Mouse (Mus musculus): ENCODE data around the gene Adamtsl1. TPM values are rescaled to one million over a fixed set of nuclear protein-coding genes. Genes with fewer than 3 reads are reported as not detected.

Adamtsl1 gene
- total and polyA plus RNA-seq, 2 experiments from 2014 or later, result 4.2 to 12.6 TPM

DNA sequence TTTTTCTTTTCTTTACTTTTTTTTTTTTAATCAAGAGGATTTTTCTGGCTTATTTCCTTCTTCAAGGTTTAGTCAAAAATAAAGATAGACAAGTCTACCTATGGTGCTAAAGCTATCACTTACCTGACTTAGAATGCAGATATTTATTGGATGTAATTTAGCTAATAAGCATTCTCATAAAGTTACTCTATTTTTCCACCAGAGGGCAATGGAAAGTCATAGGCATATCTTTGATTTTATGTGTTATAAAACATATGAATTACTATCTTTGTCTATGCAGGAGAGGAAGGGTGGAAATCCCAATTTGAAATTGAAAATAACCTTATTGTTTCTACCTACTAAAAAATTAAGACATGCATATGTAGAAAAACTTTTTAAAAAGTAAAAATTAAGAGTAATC, 418.2 kb downstream of the Adamtsl1 start:
- H3K27me3 ChIP-seq (ENCODE audit: insufficient read depth, low read length), result no peaks in the 10 kb centered on the region
- H3K36me3 ChIP-seq (ENCODE audit: insufficient read depth), result no peaks in the 10 kb centered on the region
- TF ChIP-seq CTCF (IDR thresholded peaks at IDR 0.05; ENCODE audit: low read depth), result peak; percentile 30
- DNase-seq (no peak), ATAC-seq (no peak)
- H3K27ac ChIP-seq (ENCODE audit: low read depth, low read length), result no peak overlapping the region
- no peak overlapping the region for H3K4me3 ChIP-seq (ENCODE audit: low read depth, low read length)
- H3K4me2 ChIP-seq (ENCODE audit: low read depth), result no peak overlapping the region
- no peak overlapping the region for H3K9ac ChIP-seq
- H3K9me3 ChIP-seq (ENCODE audit: low read length), result no peaks in the 10 kb centered on the region
- no peaks in the 10 kb centered on the region for H3K4me1 ChIP-seq (ENCODE audit: insufficient read depth)

- ATAC-seq (no peak), DNase-seq (no peak)
- no peak for TF ChIP-seq CTCF (IDR thresholded peaks at IDR 0.05; ENCODE audit: low read depth)
- Histone ChIP-seq H3K36me3 (ENCODE audit: insufficient read depth) (no peaks in the 10 kb centered on the region), H3K4me2 (ENCODE audit: low read depth) (no peak overlapping the region), H3K9ac (no peak overlapping the region), H3K27me3 (ENCODE audit: insufficient read depth, low read length) (no peaks in the 10 kb centered on the region), H3K27ac (ENCODE audit: low read depth, low read length) (no peak overlapping the region), H3K4me1 (ENCODE audit: insufficient read depth) (no peaks in the 10 kb centered on the region), H3K4me3 (ENCODE audit: low read depth, low read length) (no peak overlapping the region), H3K9me3 (ENCODE audit: low read length) (no peaks in the 10 kb centered on the region)
- WGBS, result 91% methylated on average over 5 of the region's 5 CpGs
Observed at GRCm38 (mm10) chr4:85939460-85939859, 425.5 kb downstream of the Adamtsl1 start.

- no peak for ATAC-seq
- no peak overlapping the region for H3K27ac ChIP-seq (ENCODE audit: low read depth, low read length)
Observed at GRCm38 (mm10) chr4:85941857-85942256, 427.9 kb downstream of the Adamtsl1 start.

DNA sequence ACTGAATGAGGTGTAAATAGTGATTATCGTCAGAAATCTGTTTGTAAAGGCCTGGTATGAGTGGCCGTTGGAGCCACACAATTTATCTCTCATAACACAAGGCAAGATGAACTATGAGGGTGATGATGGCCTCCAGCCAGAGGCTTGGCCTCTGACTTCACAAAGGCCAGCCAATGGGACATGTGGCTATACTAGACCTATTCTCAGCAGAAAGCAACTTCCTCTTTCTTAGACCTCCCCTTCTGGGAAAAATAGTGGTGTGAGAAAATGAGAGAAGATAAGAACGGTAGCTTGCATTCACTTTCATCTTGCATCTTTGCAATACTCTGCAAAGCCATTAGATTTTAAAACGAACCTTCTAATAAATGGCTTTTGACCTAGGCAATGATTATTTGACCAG, 439.6 kb downstream of the Adamtsl1 start:
- Histone ChIP-seq H3K4me2 (ENCODE audit: low read depth) (no peak overlapping the region), H3K27me3 (ENCODE audit: insufficient read depth, low read length) (no peaks in the 10 kb centered on the region), H3K4me3 (ENCODE audit: low read depth, low read length) (no peak overlapping the region), H3K27ac (ENCODE audit: low read depth, low read length) (no peak overlapping the region), H3K9ac (no peak overlapping the region), H3K4me1 (ENCODE audit: insufficient read depth) (no peaks in the 10 kb centered on the region), H3K9me3 (ENCODE audit: low read length) (no peaks in the 10 kb centered on the region), H3K36me3 (ENCODE audit: insufficient read depth) (no peaks in the 10 kb centered on the region)
- 86% methylated on average over 4 of the region's 4 CpGs for WGBS
- DNase-seq (no peak), ATAC-seq (no peak)
- TF ChIP-seq CTCF (IDR thresholded peaks at IDR 0.05; ENCODE audit: low read depth), result no peak

More at GRCm38 (mm10) chr4:85941857-85942256, 427.9 kb downstream of the Adamtsl1 start:
- no peak for DNase-seq
- no peak for TF ChIP-seq CTCF (IDR thresholded peaks at IDR 0.05; ENCODE audit: low read depth)
- WGBS, result 72% methylated on average over 2 of the region's 2 CpGs
- H3K4me2 ChIP-seq (ENCODE audit: low read depth), result no peak overlapping the region
- H3K27me3 ChIP-seq (ENCODE audit: insufficient read depth, low read length), result no peaks in the 10 kb centered on the region
- no peak overlapping the region for H3K4me3 ChIP-seq (ENCODE audit: low read depth, low read length)
- H3K36me3 ChIP-seq (ENCODE audit: insufficient read depth), result no peaks in the 10 kb centered on the region
- H3K9me3 ChIP-seq (ENCODE audit: low read length), result no peaks in the 10 kb centered on the region
- H3K4me1 ChIP-seq (ENCODE audit: insufficient read depth), result no peaks in the 10 kb centered on the region
- H3K9ac ChIP-seq, result no peak overlapping the region

DNA sequence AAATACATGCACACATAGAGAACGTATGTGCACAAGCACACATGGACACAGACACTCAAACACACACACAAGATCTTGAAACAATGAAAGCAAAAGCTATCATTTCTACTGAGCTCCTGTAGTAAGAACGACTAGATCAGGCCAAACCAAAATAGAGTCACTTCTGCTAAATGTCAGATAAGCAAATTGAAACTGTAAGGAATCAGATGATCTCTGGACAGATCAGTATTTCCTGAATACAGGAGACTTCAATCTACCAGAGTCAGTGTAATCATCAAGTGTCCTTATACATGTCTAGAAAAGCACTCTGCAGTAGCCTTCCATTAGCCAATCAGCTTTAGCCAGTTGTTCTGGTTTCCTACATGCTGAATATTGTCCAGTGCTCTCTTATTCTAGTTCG, 441.4 kb downstream of the Adamtsl1 start:
- Histone ChIP-seq H3K4me1 (ENCODE audit: insufficient read depth) (no peaks in the 10 kb centered on the region), H3K4me3 (ENCODE audit: low read depth, low read length) (no peak overlapping the region), H3K9me3 (ENCODE audit: low read length) (no peaks in the 10 kb centered on the region), H3K27me3 (ENCODE audit: insufficient read depth, low read length) (no peaks in the 10 kb centered on the region), H3K9ac (no peak overlapping the region), H3K4me2 (ENCODE audit: low read depth) (no peak overlapping the region), H3K27ac (ENCODE audit: low read depth, low read length) (no peak overlapping the region), H3K36me3 (ENCODE audit: insufficient read depth) (no peaks in the 10 kb centered on the region)
- no peak for TF ChIP-seq CTCF (IDR thresholded peaks at IDR 0.05; ENCODE audit: low read depth)
- DNase-seq (no peak), ATAC-seq (no peak)
- WGBS, result 88% methylated on average over 3 of the region's 3 CpGs

- no peaks in the 10 kb centered on the region for H3K36me3 ChIP-seq (ENCODE audit: insufficient read depth)
- H3K4me2 ChIP-seq (ENCODE audit: low read depth), result no peak overlapping the region
- H3K9ac ChIP-seq, result no peak overlapping the region
- H3K4me1 ChIP-seq (ENCODE audit: insufficient read depth), result no peaks in the 10 kb centered on the region
- no peak overlapping the region for H3K4me3 ChIP-seq (ENCODE audit: low read depth, low read length)
- TF ChIP-seq CTCF (IDR thresholded peaks at IDR 0.05; ENCODE audit: low read depth), result no peak
- ATAC-seq, result no peak
- H3K27me3 ChIP-seq (ENCODE audit: insufficient read depth, low read length), result no peaks in the 10 kb centered on the region
- WGBS, result 90% methylated on average over 4 of the region's 4 CpGs
- no peak for DNase-seq
- no peaks in the 10 kb centered on the region for H3K9me3 ChIP-seq (ENCODE audit: low read length)
- H3K27ac ChIP-seq (ENCODE audit: low read depth, low read length), result no peak overlapping the region
Observed at GRCm38 (mm10) chr4:85957266-85957665, 443.3 kb downstream of the Adamtsl1 start.

DNA sequence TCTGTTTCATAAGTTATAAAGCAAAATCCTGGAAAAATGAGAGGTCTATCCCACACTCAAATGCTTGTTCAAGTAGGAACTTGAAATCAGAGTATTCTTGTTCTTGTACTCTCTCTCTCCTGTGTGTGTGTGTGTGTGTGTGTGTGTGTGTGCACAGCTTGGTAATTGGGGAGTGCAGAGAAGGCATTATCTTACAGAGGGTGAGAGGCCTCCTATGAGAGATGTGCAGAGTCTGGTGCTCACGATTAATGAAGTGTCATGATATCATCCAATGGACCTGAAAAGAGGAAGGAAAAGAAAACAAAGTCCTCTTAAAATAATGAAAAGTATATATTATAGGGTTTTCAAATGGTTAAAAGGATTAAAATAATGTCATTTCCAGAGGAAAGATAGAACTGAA, 443.9 kb downstream of the Adamtsl1 start:
- Histone ChIP-seq H3K4me3 (ENCODE audit: low read depth, low read length) (no peak overlapping the region), H3K27ac (ENCODE audit: low read depth, low read length) (no peak overlapping the region), H3K4me2 (ENCODE audit: low read depth) (no peak overlapping the region), H3K9me3 (ENCODE audit: low read length) (no peaks in the 10 kb centered on the region), H3K36me3 (ENCODE audit: insufficient read depth) (no peaks in the 10 kb centered on the region), H3K4me1 (ENCODE audit: insufficient read depth) (no peaks in the 10 kb centered on the region), H3K9ac (no peak overlapping the region), H3K27me3 (ENCODE audit: insufficient read depth, low read length) (no peaks in the 10 kb centered on the region)
- no peak for DNase-seq
- no peak for TF ChIP-seq CTCF (IDR thresholded peaks at IDR 0.05; ENCODE audit: low read depth)
- ATAC-seq, result no peak
- WGBS, result 84% methylated on average over 1 of the region's 1 CpGs

- DNase-seq (no peak), ATAC-seq (no peak)
- TF ChIP-seq CTCF (IDR thresholded peaks at IDR 0.05; ENCODE audit: low read depth), result no peak
- Histone ChIP-seq H3K4me2 (ENCODE audit: low read depth) (no peak overlapping the region), H3K27ac (ENCODE audit: low read depth, low read length) (no peak overlapping the region), H3K4me3 (ENCODE audit: low read depth, low read length) (no peak overlapping the region), H3K9me3 (ENCODE audit: low read length) (no peaks in the 10 kb centered on the region), H3K4me1 (ENCODE audit: insufficient read depth) (no peaks in the 10 kb centered on the region), H3K36me3 (ENCODE audit: insufficient read depth) (no peaks in the 10 kb centered on the region), H3K27me3 (ENCODE audit: insufficient read depth, low read length) (no peaks in the 10 kb centered on the region), H3K9ac (no peak overlapping the region)
- WGBS, result 78% methylated on average over 2 of the region's 2 CpGs
Observed at GRCm38 (mm10) chr4:85959019-85959418, 445.0 kb downstream of the Adamtsl1 start.

Data from forebrain, postnatal 0 days (tissue).